ENCODE assay signal across 8 mouse cellular contexts in the genomic region with DNA sequence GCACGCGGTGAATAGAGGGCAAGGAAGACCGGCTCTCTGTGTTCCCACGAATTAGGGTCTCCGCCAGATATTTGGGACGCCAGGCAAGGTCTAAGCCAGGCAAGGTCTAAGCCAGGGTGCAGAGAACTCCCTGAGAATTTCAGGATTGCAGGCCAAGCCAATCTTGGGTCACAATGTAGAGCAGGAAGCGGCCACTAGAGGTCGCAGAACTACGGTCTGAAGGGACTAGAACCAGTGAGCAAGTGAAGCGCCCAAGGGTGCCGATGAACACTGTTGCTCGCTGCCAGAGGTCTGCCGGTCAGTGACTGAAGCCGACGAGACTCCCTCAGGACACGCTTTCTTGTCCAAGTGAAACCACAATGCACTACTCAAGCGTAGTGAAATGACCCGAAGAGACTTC. TPM values are rescaled to one million over a fixed set of nuclear protein-coding genes. Genes with fewer than 3 reads are reported as not detected.
DNase-seq lines count a peak whose midpoint lies in the region; ATAC-seq and TF ChIP-seq lines count a peak whose summit lies in the region.
"Had no signal": no experiment of that assay in that cellular context is flagged by ENCODE, and none has a peak within 500 bp of the region (broad histone marks: within the 10 kb centered on the region; RNA-seq: fewer than 3 reads in every experiment).

No protein-coding gene starts in this region.

- peak; percentile 57 for DNase-seq in midbrain, embryonic 10.5 days (ENCODE audit: low spot score)
- DNase-seq in Patski (ENCODE audit: low read depth, low spot score): no peak
- DNase-seq in cerebellum, adult 9-11 months: peak; percentile 63
- DNase-seq in gastrocnemius, postnatal 25 days: peak; percentile 25
- peak; percentile 49 for DNase-seq in retina, postnatal 7 days (ENCODE audit: low read depth, low spot score)

- H3K4me2 ChIP-seq in midbrain, embryonic 15.5 days: no peak overlapping the region
- H3K4me2 ChIP-seq in limb, embryonic 15.5 days: peak overlapping the region; percentile 25; the same call in 1 of the 2 replicates
- H3K4me2 ChIP-seq: stomach, embryonic 15.5 days had no signal

- no peaks in the 10 kb centered on the region for H3K27me3 ChIP-seq in midbrain, embryonic 10.5 days (ENCODE audit: low read depth, poor library complexity, severe bottlenecking)
- no peaks in the 10 kb centered on the region for H3K27me3 ChIP-seq in midbrain, embryonic 15.5 days (replicated peaks)
- H3K27me3 ChIP-seq in Patski: no peaks in the 10 kb centered on the region
- no peaks in the 10 kb centered on the region for H3K27me3 ChIP-seq in limb, embryonic 15.5 days
- H3K27me3 ChIP-seq: stomach, embryonic 15.5 days had no signal

- H3K9ac ChIP-seq in midbrain, embryonic 15.5 days: no peak overlapping the region
- no peak overlapping the region for H3K9ac ChIP-seq in limb, embryonic 15.5 days
- H3K9ac ChIP-seq: stomach, embryonic 15.5 days had no signal

- CTCF ChIA-PET in Patski (lab: Charles Lee): interaction anchor here (0.7 to 2.3 kb wide), 2 partner anchors 14 to 135 kb away, joined by 4 to 8 read pairs; no protein-coding TSS in a partner anchor

- peak; percentile 88 for TF ChIP-seq CTCF in Patski (IDR thresholded peaks at IDR 0.05)

- no peak overlapping the region for H3K27ac ChIP-seq in midbrain, embryonic 10.5 days (replicated peaks)
- H3K27ac ChIP-seq in midbrain, embryonic 15.5 days: no peak overlapping the region
- no peak overlapping the region for H3K27ac ChIP-seq in limb, embryonic 15.5 days
- H3K27ac ChIP-seq: stomach, embryonic 15.5 days had no signal

- no peaks in the 10 kb centered on the region for H3K36me3 ChIP-seq in midbrain, embryonic 10.5 days
- H3K36me3 ChIP-seq in midbrain, embryonic 15.5 days (replicated peaks): no peaks in the 10 kb centered on the region
- H3K36me3 ChIP-seq in limb, embryonic 15.5 days: no peaks in the 10 kb centered on the region
- H3K36me3 ChIP-seq: stomach, embryonic 15.5 days had no signal

- no peak overlapping the region for H3K4me3 ChIP-seq in midbrain, embryonic 10.5 days
- no peak overlapping the region for H3K4me3 ChIP-seq in midbrain, embryonic 15.5 days
- no peak overlapping the region for H3K4me3 ChIP-seq in limb, embryonic 15.5 days
- H3K4me3 ChIP-seq: stomach, embryonic 15.5 days had no signal

- POLR2A ChIA-PET in Patski (lab: Charles Lee): no interaction called here

- no peak for ATAC-seq in midbrain, embryonic 15.5 days (replicated peaks)
- ATAC-seq in Patski: peak; percentile 76
- ATAC-seq in limb, embryonic 15.5 days (ENCODE audit: insufficient number of reproducible peaks, low FRiP score, low TSS enrichment, low read depth): no peak

- 21% methylated on average over 18 of the region's 18 CpGs for WGBS in midbrain, embryonic 10.5 days
- 23% methylated on average over 18 of the region's 18 CpGs for WGBS in midbrain, embryonic 15.5 days
- WGBS in limb, embryonic 15.5 days: 21% methylated on average over 18 of the region's 18 CpGs

- H3K4me1 ChIP-seq in midbrain, embryonic 10.5 days: peaks cover 3% of the 10 kb centered on the region; the same call in 1 of the 2 replicates
- peaks cover 4% of the 10 kb centered on the region; the same call in 1 of the 2 replicates for H3K4me1 ChIP-seq in midbrain, embryonic 15.5 days
- peaks cover 15% of the 10 kb centered on the region for H3K4me1 ChIP-seq in limb, embryonic 15.5 days
- H3K4me1 ChIP-seq: stomach, embryonic 15.5 days had no signal

- in situ Hi-C loops in Patski (cut with MboI; ENCODE audit: low pct_unique_long_range_greater_than_20kb): no loop called here

- no peaks in the 10 kb centered on the region for H3K9me3 ChIP-seq in midbrain, embryonic 10.5 days (replicated peaks)
- no peaks in the 10 kb centered on the region for H3K9me3 ChIP-seq in midbrain, embryonic 15.5 days
- H3K9me3 ChIP-seq in limb, embryonic 15.5 days: no peaks in the 10 kb centered on the region
- H3K9me3 ChIP-seq: stomach, embryonic 15.5 days had no signal

RNA-seq across cellular contexts. Expression of a gene that starts 19.7 kb away (rescaled TPM):
- 8.1 and 10.4 TPM in 2 replicates for polyA plus RNA-seq in midbrain, embryonic 10.5 days (2016; fragmentation: Nextera tagmentation; extraction: Ambion mirVana)
- 6.4 and 7.2 TPM in 2 replicates for polyA plus RNA-seq in midbrain, embryonic 15.5 days (2015; fragmentation: Nextera tagmentation; extraction: Ambion mirVana)
- 13.4 TPM for polyA plus RNA-seq in Patski (2021)
- 10 to 100 TPM; 26.5 to 28.7 TPM for total RNA-seq in gastrocnemius, postnatal 25 days (2021)
- 12.7 and 15.4 TPM in 2 replicates for polyA plus RNA-seq in limb, embryonic 15.5 days (2015; fragmentation: Nextera tagmentation; extraction: Ambion mirVana)

RNA-seq across cellular contexts. Expression of a gene that starts 35.8 kb away (rescaled TPM):
- 6.9 and 7.7 TPM in 2 replicates for polyA plus RNA-seq in midbrain, embryonic 10.5 days (2016; fragmentation: Nextera tagmentation; extraction: Ambion mirVana)
- 29.4 and 32.8 TPM in 2 replicates for polyA plus RNA-seq in midbrain, embryonic 15.5 days (2015; fragmentation: Nextera tagmentation; extraction: Ambion mirVana)
- 2.3 TPM for polyA plus RNA-seq in Patski (2021)
- under 1 TPM in 1 of 2 experiments, not detected in 1; 0.11 TPM for total RNA-seq in gastrocnemius, postnatal 25 days (2021)
- polyA plus RNA-seq in limb, embryonic 15.5 days (2015; fragmentation: Nextera tagmentation; extraction: Ambion mirVana): 6.6 TPM in 2 replicates
